Mouse (Mus musculus): Measurements from ENCODE around the gene Usp32. TPM values are rescaled to one million over a fixed set of nuclear protein-coding genes. Genes with fewer than 3 reads are reported as not detected.

Gene Usp32
- total RNA-seq, 2 experiments from 2014 or later: 80.8 to 87.9 TPM

DNA sequence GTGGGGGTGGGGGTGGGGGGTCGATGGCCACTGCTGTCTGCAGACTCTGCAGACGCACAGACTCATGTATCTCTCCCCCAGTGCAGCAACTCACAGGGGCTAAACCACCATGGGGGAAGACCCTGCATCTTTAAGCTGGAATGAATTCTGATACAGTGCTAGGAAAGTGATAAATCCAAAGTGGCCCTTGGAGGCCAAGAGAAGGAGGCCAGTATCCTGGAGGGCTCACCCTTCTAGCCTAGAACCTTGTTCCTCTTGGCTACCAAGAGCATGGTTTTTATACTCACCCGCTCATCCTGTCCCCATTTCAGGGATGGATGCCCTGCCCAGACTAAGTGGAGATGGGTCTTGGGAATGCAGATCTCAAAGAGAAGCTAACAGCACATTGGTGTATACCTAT lies 179.7 kb downstream of the Usp32 start:
- intact Hi-C loops (cut with DNase I): no loop called here
- no peak for DNase-seq (ENCODE audit: extremely low spot score in 1 of 2, low spot score in 2 of 2)

DNA sequence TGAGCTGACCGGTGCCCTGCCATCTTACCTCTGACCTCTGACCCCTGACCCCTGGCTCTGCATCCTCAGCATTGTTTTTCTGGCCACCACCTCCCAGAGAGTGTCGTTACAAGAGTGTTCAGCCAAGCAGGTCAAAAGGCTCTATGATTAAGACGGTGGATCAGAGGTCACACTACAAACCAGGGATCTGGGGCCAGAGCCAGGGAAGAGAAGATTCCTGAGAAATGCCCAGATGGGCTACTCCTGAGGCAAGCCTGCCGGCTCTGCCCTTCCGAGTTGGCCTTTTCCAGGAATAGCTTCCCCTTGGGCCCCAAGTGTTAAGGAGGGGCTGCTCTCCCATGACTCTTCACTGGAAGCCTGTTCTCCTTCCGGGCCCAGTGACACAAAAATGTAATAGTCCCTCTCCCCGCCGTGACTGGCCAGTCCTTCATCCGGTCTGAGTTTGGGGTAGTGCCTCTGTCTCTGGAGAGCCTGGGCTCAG lies 180.2 kb downstream of the Usp32 start:
- intact Hi-C loops (cut with DNase I): no loop called here
- DNase-seq (ENCODE audit: extremely low spot score in 1 of 2, low spot score in 2 of 2): peak in 1 of 2 experiments; percentile 62

DNA sequence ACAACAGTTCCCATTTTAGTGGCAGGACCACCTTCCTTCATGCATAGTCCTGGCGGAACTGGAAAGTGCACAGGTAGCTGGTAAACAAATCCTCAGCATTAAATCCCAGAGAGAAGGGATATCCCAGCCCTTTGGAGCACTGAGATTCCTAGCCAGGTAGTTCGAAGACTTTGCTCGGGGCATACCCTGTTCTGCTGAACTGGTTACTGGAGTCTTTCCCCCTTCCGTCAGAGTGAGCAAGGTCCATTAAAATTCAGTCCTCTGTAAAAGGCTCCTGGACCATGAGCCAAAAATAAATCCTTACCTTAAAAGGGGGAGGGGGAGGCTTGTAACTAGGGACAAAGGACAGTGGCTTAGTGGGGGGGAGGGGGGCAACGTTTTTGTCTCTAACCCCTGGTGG lies 180.8 kb downstream of the Usp32 start:
- no peak for DNase-seq (ENCODE audit: extremely low spot score in 1 of 2, low spot score in 2 of 2)
- intact Hi-C loops (cut with DNase I): no loop called here

DNA sequence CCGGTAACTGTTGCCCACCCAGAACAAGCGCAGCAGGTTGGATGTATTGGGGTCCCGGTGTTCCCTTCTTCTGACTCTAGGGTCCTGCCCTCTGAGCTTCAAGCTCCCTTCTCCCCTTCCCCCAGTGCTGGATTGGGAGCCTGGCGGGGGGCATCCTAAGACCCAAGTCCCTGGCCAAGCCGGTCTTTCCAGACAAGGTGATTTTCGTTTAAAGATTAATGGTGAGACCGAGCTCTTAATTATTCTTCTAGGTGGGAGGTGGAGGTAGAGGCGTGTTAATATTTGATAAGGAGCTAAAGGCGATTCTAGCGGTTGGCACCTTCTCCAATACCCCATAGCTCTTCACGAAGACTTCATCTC lies 181.7 kb downstream of the Usp32 start:
- intact Hi-C loops (cut with DNase I): no loop called here
- no peak for DNase-seq (ENCODE audit: extremely low spot score in 1 of 2, low spot score in 2 of 2)

DNA sequence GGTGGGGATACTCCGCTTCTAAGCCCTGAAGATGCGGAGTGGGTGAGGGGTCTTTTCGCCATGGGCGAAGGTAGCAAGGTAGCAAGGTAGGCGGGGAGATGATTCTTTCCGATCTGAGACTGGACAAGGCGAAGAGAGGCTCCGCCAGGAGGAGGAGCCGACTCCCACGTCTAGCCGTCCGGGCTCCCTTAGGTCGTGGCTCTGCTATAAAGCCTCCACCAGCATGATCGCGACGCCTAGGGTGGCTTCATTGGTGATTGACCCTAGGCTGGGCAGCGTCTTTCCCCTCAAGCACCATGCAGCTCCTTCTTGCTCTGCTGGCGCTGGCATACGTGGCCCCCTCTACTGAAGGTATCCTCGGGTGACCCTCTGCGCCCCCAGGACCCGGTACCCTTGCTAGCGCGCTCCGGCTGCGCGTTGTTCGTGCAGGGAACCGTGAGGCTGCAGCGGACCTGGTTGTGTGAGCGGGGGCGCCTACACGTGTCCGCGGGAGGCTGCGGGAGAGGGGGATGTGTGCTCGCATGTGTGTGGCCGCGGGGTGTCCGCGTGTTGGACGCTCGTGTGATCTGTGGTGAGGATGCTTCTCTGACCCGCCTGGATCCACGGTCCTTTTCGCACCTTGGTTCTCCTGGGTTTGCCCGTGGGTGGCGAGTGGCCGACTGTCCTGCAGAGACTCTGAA lies 182.2 kb downstream of the Usp32 start, which contains the start of gene Car4:
Gene Car4, plus strand, starts transcription at position 196 of the 680 bp plus-strand sequence.
- peak in 1 of 2 experiments; percentile 79 for DNase-seq (ENCODE audit: extremely low spot score in 1 of 2, low spot score in 2 of 2)
- intact Hi-C loops (cut with DNase I): no loop called here

DNA sequence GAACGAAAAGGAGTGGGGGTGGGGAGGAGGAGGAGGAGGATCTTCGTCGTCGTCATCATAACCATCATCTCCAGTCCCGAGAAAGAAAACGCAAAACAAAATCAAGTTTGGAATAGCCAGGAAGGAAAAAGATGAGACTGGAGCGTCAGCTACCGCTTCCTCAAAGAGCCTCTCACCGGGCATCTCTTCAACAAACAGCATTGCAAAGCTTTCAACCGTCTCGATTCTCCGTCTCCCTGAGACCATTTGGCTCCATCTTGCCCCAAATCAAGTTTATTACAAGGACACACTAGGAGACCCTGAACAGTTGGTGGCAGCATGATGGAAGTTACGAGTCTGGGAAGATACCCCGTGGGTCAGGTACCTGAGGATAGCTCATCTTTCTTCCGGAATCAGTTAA lies 182.8 kb downstream of the Usp32 start:
- intact Hi-C loops (cut with DNase I): no loop called here
- no peak for DNase-seq (ENCODE audit: extremely low spot score in 1 of 2, low spot score in 2 of 2)

DNA sequence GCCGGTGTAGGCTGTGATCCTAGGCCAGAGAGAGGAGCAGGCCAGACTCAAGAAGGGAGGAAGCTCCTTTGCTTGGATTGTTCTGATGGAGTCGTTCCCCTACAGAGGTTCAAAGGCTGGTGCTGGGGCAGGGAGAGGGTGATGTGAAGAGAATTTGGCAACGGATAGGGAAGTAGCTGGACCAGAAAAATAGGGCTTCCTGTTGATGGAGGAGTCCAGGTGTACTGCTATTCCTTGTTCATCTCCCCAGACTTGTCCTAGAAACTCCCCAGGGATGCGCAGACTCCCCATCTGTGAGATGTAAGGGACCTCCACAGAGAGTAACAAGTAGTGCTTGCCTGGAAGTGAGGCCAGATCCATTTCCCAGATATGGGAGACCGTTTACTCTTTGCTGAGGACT lies 183.6 kb downstream of the Usp32 start:
- peak in 1 of 2 experiments; percentile 50 for DNase-seq (ENCODE audit: extremely low spot score in 1 of 2, low spot score in 2 of 2)
- intact Hi-C loops (cut with DNase I): no loop called here

DNA sequence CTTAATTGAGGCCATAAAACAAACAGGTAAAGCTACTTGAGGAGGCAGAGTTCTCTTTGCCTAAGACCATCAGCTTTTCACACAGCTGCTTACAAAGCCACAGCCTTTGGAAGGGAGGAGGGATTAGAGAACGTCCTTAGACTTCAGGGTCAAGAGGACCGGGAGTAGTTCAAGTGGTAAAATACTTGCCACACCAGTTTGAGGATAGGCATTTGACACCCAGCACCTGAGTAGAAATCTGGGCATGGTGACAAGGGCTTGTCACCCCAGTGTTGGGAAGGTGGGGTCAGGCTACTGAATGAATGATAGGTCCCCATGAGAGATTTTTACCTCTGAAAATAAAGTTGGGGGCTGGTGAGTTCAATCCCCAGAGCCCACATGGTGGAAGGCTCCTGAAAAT lies 187.3 kb downstream of the Usp32 start:
- intact Hi-C loops (cut with DNase I): no loop called here
- DNase-seq (ENCODE audit: extremely low spot score in 1 of 2, low spot score in 2 of 2): no peak

DNA sequence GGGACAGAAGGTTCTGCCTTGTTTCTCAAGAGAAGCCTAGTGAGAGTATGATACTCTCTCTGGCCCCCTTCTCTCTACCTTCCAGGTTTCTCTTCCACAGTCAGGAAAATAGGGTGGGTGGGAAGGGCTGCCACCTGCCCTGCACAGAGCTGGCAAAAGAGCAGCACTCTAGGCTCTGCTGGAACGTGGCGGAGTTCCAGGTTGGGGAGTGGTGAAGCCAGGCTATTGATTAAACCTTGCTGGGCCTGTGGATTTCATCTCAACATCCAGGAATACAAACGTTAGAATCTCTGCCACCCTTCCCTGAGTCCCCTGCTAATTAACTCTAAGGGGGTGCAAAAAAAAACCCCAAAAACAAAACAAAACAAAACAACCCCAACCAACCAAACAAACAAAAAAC lies 191.4 kb downstream of the Usp32 start:
- intact Hi-C loops (cut with DNase I): no loop called here
- DNase-seq (ENCODE audit: extremely low spot score in 1 of 2, low spot score in 2 of 2): no peak

DNA sequence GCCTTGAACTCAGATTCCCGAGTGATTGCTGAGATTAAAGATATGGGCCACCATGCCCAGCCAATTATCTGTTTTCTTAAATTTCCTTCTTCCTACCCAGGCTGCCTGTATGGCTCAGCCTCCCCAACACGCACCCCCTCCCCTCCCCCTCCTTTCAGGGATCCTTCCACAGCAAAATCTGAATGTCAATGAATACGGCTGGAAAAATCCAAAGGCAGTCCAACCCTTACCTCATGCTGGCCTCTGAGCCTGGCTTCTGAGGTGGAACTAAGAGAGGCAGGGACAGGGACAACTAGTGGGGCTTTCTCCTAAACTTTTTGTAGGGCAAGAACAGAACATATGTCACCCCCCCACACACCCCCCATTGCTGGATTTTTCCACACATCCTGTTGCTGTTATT lies 191.8 kb downstream of the Usp32 start:
- intact Hi-C loops (cut with DNase I): no loop called here
- DNase-seq (ENCODE audit: extremely low spot score in 1 of 2, low spot score in 2 of 2): no peak

DNA sequence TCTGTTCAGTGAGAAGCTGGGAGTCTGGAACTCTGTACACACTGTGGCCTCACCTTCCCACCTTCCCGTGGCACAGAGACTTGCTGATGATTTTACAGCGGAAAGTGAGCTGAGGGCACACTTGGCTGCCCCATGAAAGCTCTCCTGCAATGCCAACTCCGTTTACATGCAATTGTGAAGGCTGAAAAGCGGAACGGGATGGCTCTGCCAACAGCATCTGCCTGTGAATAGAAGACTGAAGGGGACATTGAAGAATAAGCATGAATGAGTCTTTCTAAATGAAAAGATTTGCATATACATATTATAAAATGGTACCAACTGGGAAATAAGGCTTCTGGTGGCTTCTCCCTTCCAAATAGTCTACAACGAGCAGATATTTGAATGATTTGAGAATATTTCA lies 192.8 kb downstream of the Usp32 start:
- DNase-seq (ENCODE audit: extremely low spot score in 1 of 2, low spot score in 2 of 2): no peak
- intact Hi-C loops (cut with DNase I): no loop called here

DNA sequence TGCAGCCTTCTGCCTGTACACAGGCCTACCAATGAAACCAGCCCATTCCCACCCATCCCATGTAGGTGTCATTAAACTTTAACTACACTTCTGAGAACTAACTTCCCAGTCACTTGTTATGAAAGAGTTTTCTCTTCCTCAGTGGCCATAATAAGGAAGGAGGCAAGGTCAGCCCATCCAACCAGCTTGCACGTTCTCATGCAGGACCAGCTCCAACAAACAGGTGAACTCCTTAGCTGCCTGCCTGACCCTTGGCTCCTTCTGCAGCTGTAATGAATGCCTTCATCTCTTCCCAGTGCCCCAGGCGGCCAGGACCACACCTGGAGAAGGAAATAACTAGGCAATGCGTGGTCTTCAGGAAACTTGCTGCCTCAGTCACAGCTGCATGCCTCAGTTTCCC lies 194.1 kb downstream of the Usp32 start:
- intact Hi-C loops (cut with DNase I): no loop called here
- no peak for DNase-seq (ENCODE audit: extremely low spot score in 1 of 2, low spot score in 2 of 2)

DNA sequence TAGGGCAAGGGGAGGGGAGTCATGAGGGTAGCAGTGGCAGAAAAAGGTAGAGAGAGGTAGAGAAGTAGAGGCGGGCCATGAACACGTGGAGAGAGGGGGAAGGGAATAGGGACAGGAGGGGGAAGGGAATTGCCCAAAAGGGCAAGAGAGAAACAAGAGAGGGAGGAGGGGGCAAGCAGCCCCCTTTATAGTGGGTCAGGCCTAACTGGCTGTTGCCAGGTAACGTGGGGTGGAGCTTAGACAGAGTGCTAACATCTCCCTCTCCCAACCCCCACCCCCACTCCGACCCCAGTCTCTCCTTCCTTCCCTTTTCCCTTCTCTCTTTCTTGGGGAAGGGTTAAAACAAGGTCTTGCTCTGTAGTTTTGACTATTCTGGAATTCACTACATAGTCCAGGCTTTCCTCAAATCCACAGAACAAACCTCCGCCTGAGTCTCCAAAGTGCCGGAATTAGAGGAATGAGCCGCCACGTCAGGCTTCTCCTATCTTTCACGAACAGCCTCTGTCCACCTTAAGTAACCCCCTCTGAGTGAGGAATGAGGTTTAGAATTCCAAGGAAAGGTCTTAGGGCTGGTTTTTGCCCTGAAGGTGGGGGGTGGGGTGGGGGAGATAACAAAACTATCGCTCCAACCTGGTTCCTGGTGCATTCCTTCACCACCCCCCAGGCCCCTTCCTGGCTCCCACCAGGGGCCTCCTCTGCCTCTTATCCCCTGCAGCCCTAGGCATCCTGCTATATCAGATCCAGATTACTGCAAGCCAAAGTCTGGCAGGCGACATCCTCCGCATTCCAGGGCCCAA lies 195.1 kb downstream of the Usp32 start:
- intact Hi-C loops (cut with DNase I): no loop called here
- DNase-seq (ENCODE audit: extremely low spot score in 1 of 2, low spot score in 2 of 2): no peak

DNA sequence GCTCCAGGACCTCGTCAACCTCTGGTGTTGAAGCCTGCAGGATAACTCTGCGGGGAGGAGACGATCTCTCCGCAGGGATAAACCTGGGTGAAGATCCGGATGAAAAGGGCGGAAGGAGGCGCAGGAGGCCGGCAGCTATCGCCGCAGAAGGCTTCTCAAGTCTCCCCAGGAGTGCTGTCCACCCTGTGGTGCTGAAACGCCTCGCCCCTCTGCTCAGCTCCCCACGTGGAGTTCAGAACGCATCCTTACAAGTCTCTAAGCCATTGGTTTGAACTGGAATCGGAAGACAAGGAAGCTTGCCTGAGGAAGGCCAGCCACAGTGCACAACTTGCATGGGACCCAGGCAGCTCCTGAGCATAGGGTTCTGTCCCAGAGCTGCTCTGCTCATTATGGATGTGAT lies 196.0 kb downstream of the Usp32 start:
- intact Hi-C loops (cut with DNase I): no loop called here

DNA sequence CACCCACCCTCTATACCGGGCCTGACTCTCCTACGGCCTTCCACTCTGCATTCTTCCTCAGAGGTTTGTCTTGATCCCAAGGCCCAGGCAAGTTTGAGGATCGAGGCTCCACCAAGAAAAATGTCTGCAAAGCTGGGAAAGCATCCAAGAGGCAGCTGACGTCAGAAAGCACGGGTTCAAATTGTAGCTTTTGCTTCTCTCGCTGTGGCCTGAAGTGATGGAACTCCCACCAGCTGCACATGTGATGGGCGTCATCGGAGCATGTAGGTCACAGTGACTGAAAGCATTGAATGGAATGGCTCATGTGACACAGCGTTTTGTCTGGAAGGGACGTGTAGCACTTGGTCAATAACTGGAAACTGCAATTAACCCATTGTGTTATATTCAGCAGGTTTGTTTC lies 199.8 kb downstream of the Usp32 start:
- intact Hi-C loops (cut with DNase I): no loop called here

More for the DNA sequence above, 196.0 kb downstream of the Usp32 start:
- DNase-seq (ENCODE audit: extremely low spot score in 1 of 2, low spot score in 2 of 2): peak in 1 of 2 experiments; percentile 83

DNA sequence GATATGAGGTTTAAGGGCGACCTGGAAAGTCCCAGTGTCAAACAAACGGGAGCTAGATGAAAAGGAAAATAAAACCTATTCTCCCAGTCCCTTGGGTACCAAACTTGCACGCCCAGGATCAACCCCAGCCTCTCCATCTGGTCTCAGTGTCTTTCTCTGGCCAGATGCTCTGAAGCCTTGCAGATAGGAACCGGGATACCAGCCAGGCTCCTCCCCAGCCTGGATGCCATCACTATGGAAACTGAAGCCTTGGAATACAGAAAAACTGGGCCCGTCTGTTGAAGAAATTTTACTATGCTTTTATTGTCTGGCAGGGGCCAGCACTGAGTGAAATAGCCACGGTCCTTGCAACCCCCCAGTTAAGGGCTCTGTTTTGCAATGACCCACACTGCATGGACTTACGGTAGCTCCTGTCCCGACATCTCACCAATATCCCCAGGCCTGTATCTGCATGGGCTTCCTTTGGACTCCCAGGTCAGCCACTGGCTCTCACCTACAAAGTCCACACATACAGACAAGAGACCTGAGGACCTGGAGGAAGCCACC lies 200.4 kb downstream of the Usp32 start:
- peak; percentile 70 to 71 for DNase-seq (ENCODE audit: extremely low spot score in 1 of 2, low spot score in 2 of 2)
- intact Hi-C loops (cut with DNase I): no loop called here

More for the DNA sequence above, 199.8 kb downstream of the Usp32 start:
- no peak for DNase-seq (ENCODE audit: extremely low spot score in 1 of 2, low spot score in 2 of 2)
